ENCODE assay signal across 8 mouse cellular contexts in the genomic region with DNA sequence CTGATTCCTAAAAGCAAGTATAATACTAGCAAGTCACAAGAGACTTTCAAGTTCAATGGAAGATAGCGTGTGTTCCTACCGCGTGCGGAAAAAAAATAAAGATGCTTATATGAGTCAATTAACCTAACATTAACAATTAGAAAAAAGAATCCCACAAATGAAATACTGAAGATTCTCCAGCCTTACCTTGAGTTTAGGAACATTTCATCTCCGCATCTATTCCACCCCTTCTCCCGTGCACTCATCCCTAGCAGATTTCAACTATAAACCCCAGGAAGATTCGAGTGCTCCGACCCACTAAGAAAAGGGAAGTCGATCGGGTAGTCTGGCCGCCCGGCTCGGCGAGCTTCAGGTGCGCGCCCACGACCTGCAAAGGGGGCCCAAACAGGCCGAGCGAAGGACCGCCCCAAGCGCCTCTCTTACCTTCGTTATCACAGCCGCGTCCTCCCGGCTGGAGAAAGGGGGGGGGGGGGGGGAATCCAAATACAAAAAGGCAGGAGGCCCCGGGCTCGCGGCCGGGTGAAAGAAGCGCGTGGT. TPM values are rescaled to one million over a fixed set of nuclear protein-coding genes. Genes with fewer than 3 reads are reported as not detected.
DNase-seq lines count a peak whose midpoint lies in the region; ATAC-seq and TF ChIP-seq lines count a peak whose summit lies in the region.

No protein-coding gene starts in this region.

- no peaks in the 10 kb centered on the region for H3K27me3 ChIP-seq in kidney, adult 2 months (replicated peaks; ENCODE audit: control insufficient read depth, insufficient read depth, low read length)
- no peaks in the 10 kb centered on the region for H3K27me3 ChIP-seq in CH12.LX (replicated peaks)
- H3K27me3 ChIP-seq in hindbrain, embryonic 10.5 days (ENCODE audit: insufficient read depth, poor library complexity, severe bottlenecking) = no peaks in the 10 kb centered on the region
- H3K27me3 ChIP-seq in liver, embryonic 13.5 days = 0 out of 2 replicates have a peak, but pooled peaks cover 4% of the 10 kb centered on the region

- no peak for TF ChIP-seq EP300 in CH12.LX (IDR thresholded peaks at IDR 0.05; ENCODE audit: low read length)

- H3K9me3 ChIP-seq in CH12.LX (replicated peaks; ENCODE audit: low read length) = no peaks in the 10 kb centered on the region
- H3K9me3 ChIP-seq in hindbrain, embryonic 10.5 days = no peaks in the 10 kb centered on the region
- H3K9me3 ChIP-seq in liver, embryonic 13.5 days (replicated peaks) = no peaks in the 10 kb centered on the region

- DNase-seq in kidney, adult 2 months = peak; percentile 33
- no peak for DNase-seq in kidney, postnatal 4 days
- peak; percentile 56 for DNase-seq in CH12.LX (ENCODE audit: extremely low read depth)
- peak; percentile 63 for DNase-seq in embryo, embryonic 11 days
- no peak for DNase-seq in hindbrain, embryonic 10.5 days (ENCODE audit: low spot score)
- DNase-seq in liver, embryonic 13.5 days = peak; percentile 23
- DNase-seq in naive thymus-derived CD4-positive, alpha-beta T cell, adult 2 months (ENCODE audit: low read depth) = peak; percentile 61
- DNase-seq in layer of hippocampus, adult 8-10 months (ENCODE audit: low spot score in 2 of 2) = no peak

- no peak for TF ChIP-seq RAD21 in CH12.LX (IDR thresholded peaks at IDR 0.05; ENCODE audit: low read depth, low read length)

- peak; percentile 8; the same call in 1 of the 2 replicates for ATAC-seq in liver, embryonic 13.5 days (ENCODE audit: low read depth)

- TF ChIP-seq CTCF in kidney, adult 2 months (conservative IDR thresholded peaks at IDR 0.05; ENCODE audit: insufficient read depth, insufficient read length, low read depth, low read length) = no peak
- TF ChIP-seq CTCF in CH12.LX (conservative IDR thresholded peaks at IDR 0.05 in 1 of 2, IDR thresholded peaks at IDR 0.05 in 1 of 2; ENCODE audit: low read depth in 2 of 2, low read length in 2 of 2) = no peak

- in situ Hi-C loops in CH12.LX (cut with MboI; ENCODE audit: low pct_ligation_motif_present, low pct_unique_long_range_greater_than_20kb, low sequenced_read_pairs) = loop anchor here (10.0 kb wide), 1 partner anchor 58 kb away; no protein-coding TSS in a partner anchor

- H3K79me2 ChIP-seq in CH12.LX (replicated peaks; ENCODE audit: control insufficient read depth, extremely low read depth, insufficient read depth, poor library complexity, severe bottlenecking) = peaks cover 23% of the 10 kb centered on the region

- no peaks in the 10 kb centered on the region for H3K4me1 ChIP-seq in kidney, adult 2 months (ENCODE audit: control insufficient read depth, insufficient read depth, low read length)
- peaks cover 0 to 14% of the 10 kb centered on the region in 2 experiments; a peak in 2 of 4 replicates for H3K4me1 ChIP-seq in CH12.LX (ENCODE audit: control insufficient read depth in 1 of 2, insufficient read depth in 2 of 2)
- H3K4me1 ChIP-seq in hindbrain, embryonic 10.5 days (replicated peaks) = peaks cover 29% of the 10 kb centered on the region
- H3K4me1 ChIP-seq in liver, embryonic 13.5 days (replicated peaks) = peaks cover 23% of the 10 kb centered on the region

- no peak for TF ChIP-seq POLR2A in kidney, adult 2 months (IDR thresholded peaks at IDR 0.05; ENCODE audit: low read depth, low read length)
- no peak for TF ChIP-seq POLR2A in CH12.LX (IDR thresholded peaks at IDR 0.05; ENCODE audit: low read depth, low read length)

- peak overlapping the region; percentile 98; the same call in 1 of the 2 replicates for H3K4me2 ChIP-seq in CH12.LX (ENCODE audit: insufficient read depth, low read depth, poor library complexity, severe bottlenecking)
- H3K4me2 ChIP-seq in liver, embryonic 13.5 days = peak overlapping the region; percentile 89

- under 1% methylated on average over 31 of the region's 31 CpGs for WGBS in kidney, adult 2 months
- WGBS in hindbrain, embryonic 10.5 days = under 1% methylated on average over 31 of the region's 31 CpGs
- under 1% methylated on average over 26 of the region's 31 CpGs for WGBS in liver, embryonic 13.5 days (ENCODE audit: insufficient replicate concordance)

- dilution Hi-C loops in CH12.LX (cut with MboI; ENCODE audit: extremely low pct_ligation_motif_present, extremely low pct_unique_long_range_greater_than_20kb, low sequenced_read_pairs) = no loop called here

- H3K36me3 ChIP-seq in kidney, adult 2 months (ENCODE audit: control insufficient read depth, insufficient read depth, low read length) = no peaks in the 10 kb centered on the region
- no peaks in the 10 kb centered on the region for H3K36me3 ChIP-seq in CH12.LX (replicated peaks in 1 of 2; ENCODE audit: control insufficient read depth in 1 of 2, insufficient read depth in 1 of 2, low read length in 1 of 2)
- 0 out of 2 replicates have a peak, but pooled peaks cover 2% of the 10 kb centered on the region for H3K36me3 ChIP-seq in hindbrain, embryonic 10.5 days
- H3K36me3 ChIP-seq in liver, embryonic 13.5 days = no peaks in the 10 kb centered on the region

- H3K9ac ChIP-seq in CH12.LX (ENCODE audit: insufficient read depth, low read depth) = peak overlapping the region; percentile 82
- peak overlapping the region; percentile 88 for H3K9ac ChIP-seq in liver, embryonic 13.5 days

- peak overlapping the region; percentile 84 for H3K4me3 ChIP-seq in kidney, adult 2 months (ENCODE audit: insufficient read depth, low read depth, low read length)
- H3K4me3 ChIP-seq in CH12.LX (replicated peaks in 1 of 3; ENCODE audit: low read depth in 2 of 3, low read length in 2 of 3, poor library complexity in 1 of 3) = peak overlapping the region; percentile 82 to 92 (median 86)
- H3K4me3 ChIP-seq in hindbrain, embryonic 10.5 days = peak overlapping the region; percentile 89
- H3K4me3 ChIP-seq in liver, embryonic 13.5 days (replicated peaks) = peak overlapping the region; percentile 87

- no peak overlapping the region; the same call in 1 of the 2 replicates for H3K27ac ChIP-seq in kidney, adult 2 months (ENCODE audit: insufficient read depth, low read depth, low read length)
- H3K27ac ChIP-seq in CH12.LX (ENCODE audit: insufficient read depth, low read depth) = no peak overlapping the region; the same call in 1 of the 2 replicates
- H3K27ac ChIP-seq in hindbrain, embryonic 10.5 days = peak overlapping the region; percentile 97
- H3K27ac ChIP-seq in liver, embryonic 13.5 days = peak overlapping the region; percentile 91

TF ChIP-seq in CH12.LX, 34 proteins besides CTCF, POLR2A, EP300 and RAD21:
- TF ChIP-seq IRF4 (IDR thresholded peaks at IDR 0.05; ENCODE audit: low read depth, low read length) = no peak
- TF ChIP-seq USF2 (conservative IDR thresholded peaks at IDR 0.05; ENCODE audit: low read depth, low read length) = no peak
- no peak for TF ChIP-seq RCOR1 (conservative IDR thresholded peaks at IDR 0.05; ENCODE audit: low read depth, low read length)
- TF ChIP-seq MYC (IDR thresholded peaks at IDR 0.05; ENCODE audit: low read depth, low read length) = peak; percentile 35; the same call in 1 of the 2 replicates
- TF ChIP-seq MEF2A (IDR thresholded peaks at IDR 0.05; ENCODE audit: borderline replicate concordance, low read depth, low read length) = 0 out of 2 replicates have a peak, but pooled peaks have one; percentile 20
- no peak for TF ChIP-seq HCFC1 (IDR thresholded peaks at IDR 0.05; ENCODE audit: low read depth, low read length)
- no peak for TF ChIP-seq ZC3H11A (IDR thresholded peaks at IDR 0.05; ENCODE audit: low read depth, low read length)
- TF ChIP-seq UBTF (IDR thresholded peaks at IDR 0.05; ENCODE audit: low read depth, low read length) = peak; percentile 69; the same call in 1 of the 2 replicates
- TF ChIP-seq SIN3A (IDR thresholded peaks at IDR 0.05; ENCODE audit: low read length) = no peak
- TF ChIP-seq MAZ (IDR thresholded peaks at IDR 0.05; ENCODE audit: low read depth, low read length) = no peak
- no peak for TF ChIP-seq E2F4 (IDR thresholded peaks at IDR 0.05; ENCODE audit: insufficient replicate concordance, low read depth, low read length)
- no peak for TF ChIP-seq NRF1 (IDR thresholded peaks at IDR 0.05; ENCODE audit: low read depth, low read length)
- TF ChIP-seq ZNF384 (IDR thresholded peaks at IDR 0.05; ENCODE audit: low read depth, low read length) = no peak
- no peak for TF ChIP-seq BHLHE40 (IDR thresholded peaks at IDR 0.05; ENCODE audit: low read depth, low read length)
- TF ChIP-seq POLR2AphosphoS2 (IDR thresholded peaks at IDR 0.05; ENCODE audit: low read depth, low read length) = 0 out of 2 replicates have a peak, but pooled peaks have one; percentile 12
- no peak for TF ChIP-seq JUN (IDR thresholded peaks at IDR 0.05; ENCODE audit: insufficient read depth, low read depth, low read length)
- TF ChIP-seq ZKSCAN1 (IDR thresholded peaks at IDR 0.05; ENCODE audit: borderline replicate concordance, low read depth, low read length) = no peak

RNA-seq across cellular contexts. Expression of gene Ptpn4, which starts 0.9 kb away (rescaled TPM):
- polyA plus RNA-seq in kidney, adult 2 months (2012; rRNA removed) = 2.9 and 3.6 TPM in 2 replicates
- total RNA-seq in CH12.LX (2012; rRNA removed) (8.5 and 10.6 TPM in 2 replicates), CH12.LX (2014; rRNA removed) (14.1 and 15.0 TPM in 2 replicates)
- polyA plus RNA-seq in CH12.LX (2012; ENCODE audit: insufficient read length, low read depth) = 7.8 and 8.5 TPM in 2 replicates
- 6.7 and 7.3 TPM in 2 replicates for polyA plus RNA-seq in hindbrain, embryonic 10.5 days (2016; fragmentation: Nextera tagmentation; extraction: Ambion mirVana)
- 1.4 and 2.4 TPM in 2 replicates for polyA plus RNA-seq in liver, embryonic 13.5 days (2015; fragmentation: Nextera tagmentation; extraction: Ambion mirVana)
- 10 to 100 TPM; 56.4 to 74.4 (median 63.6) TPM for total RNA-seq in layer of hippocampus, adult 8-10 months (2022)

Comparison
In these comparisons a context has a peak if more than half of its experiments do, and no peak if none do; other contexts are left out.
1. DNase-seq: peak in kidney, adult 2 months (single experiment), CH12.LX (single experiment), embryo, embryonic 11 days (single experiment), liver, embryonic 13.5 days (single experiment) and naive thymus-derived CD4-positive, alpha-beta T cell, adult 2 months (single experiment); none in kidney, postnatal 4 days (0 of 2), hindbrain, embryonic 10.5 days (single experiment) and layer of hippocampus, adult 8-10 months (0 of 2).
2. H3K27ac ChIP-seq: peak in hindbrain, embryonic 10.5 days (single experiment) and liver, embryonic 13.5 days (single experiment); none in kidney, adult 2 months (single experiment) and CH12.LX (single experiment).
3. Peak in every context shown above with its lines, with median percentiles within 50 percentile points of each other: H3K4me3 ChIP-seq.